Mouse (Mus musculus): ENCODE measurements at regions not wholly inside any gene's neighbourhood (a gene's known extent, or its start where the extent isn't known, plus 50 kb on each side); places are given as distances from the start of the nearest gene placed in this dataset.

DNA sequence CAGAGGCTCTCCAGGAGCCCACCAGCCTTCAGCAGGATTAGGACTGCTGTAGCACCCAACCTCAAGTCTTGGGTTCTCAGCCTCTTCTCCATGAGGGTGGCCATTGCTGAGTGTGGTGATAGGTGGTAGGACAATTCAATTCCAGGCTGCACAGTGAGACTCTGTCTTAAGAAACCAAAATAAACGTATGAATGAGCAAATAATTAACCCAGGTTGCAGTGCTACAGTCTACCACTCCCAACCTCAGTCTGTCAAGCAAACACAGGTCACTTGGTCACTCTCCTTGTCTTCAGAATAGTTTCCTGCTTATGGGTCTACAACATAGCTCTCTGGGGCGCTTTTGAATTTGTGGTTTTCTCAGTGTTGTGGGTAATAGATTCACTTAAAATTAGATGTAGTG is 499.8 kb downstream of the Cdh26 start:
- DNase-seq, result no peak

DNA sequence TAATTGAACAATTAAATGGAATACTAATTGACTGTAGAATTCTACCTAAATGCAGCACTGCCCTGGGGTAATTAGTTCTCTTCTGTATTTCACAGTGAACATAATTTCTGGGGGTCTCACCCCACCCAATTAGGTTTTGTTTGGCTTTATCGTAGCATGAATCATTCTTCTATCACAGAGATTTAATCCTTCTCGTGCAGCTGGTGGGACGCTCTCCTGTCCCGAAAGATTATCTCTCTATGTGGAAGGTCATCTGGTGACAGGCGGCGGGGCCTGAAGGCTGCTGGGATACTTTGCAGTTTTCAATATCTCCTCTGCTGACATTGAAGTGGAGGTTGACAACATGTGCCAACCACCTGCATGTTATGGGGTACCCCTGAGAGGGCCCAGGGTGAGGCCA is 493.8 kb upstream of the Cdh4 start:
- peak; percentile 4 for DNase-seq

DNA sequence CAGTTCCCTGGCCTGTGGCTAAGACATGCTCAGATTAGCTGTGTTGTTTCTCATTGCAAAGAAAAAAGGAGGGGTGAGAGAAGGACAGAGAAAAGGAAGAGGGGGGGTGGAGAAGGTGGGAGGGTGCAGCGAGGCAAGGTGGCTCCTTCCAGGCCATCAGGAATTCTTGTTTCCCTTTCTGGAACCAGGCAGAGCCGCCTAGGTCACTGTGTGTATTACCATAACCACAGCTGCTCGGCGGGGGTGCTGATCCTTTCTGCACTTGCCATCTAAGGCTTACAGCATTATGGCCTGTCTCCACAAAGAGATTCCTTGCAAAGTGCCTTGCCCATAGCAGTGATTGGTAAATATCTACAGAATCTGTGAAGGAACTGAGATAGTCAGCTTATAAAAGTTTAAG is 493.1 kb upstream of the Cdh4 start:
- no peak for DNase-seq

DNA sequence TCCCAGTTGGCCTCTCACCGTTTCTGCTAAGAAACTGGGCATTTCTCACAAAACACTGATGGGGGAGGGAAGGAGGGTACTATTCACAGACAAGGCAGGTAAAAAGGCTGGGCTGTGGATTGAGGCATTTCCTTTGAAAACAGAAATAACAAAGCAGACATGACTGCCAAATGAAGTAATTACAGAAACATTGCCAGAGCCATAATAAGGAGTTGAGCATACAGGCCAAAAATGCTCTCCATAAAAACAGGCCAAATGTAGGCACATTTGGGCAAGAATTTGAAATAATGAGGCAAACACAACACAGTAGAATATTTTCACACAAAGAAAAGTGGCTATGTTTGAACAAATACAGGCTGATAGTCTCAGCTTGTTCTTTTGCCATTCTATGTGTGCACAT is 491.9 kb upstream of the Cdh4 start:
- no peak for DNase-seq

DNA sequence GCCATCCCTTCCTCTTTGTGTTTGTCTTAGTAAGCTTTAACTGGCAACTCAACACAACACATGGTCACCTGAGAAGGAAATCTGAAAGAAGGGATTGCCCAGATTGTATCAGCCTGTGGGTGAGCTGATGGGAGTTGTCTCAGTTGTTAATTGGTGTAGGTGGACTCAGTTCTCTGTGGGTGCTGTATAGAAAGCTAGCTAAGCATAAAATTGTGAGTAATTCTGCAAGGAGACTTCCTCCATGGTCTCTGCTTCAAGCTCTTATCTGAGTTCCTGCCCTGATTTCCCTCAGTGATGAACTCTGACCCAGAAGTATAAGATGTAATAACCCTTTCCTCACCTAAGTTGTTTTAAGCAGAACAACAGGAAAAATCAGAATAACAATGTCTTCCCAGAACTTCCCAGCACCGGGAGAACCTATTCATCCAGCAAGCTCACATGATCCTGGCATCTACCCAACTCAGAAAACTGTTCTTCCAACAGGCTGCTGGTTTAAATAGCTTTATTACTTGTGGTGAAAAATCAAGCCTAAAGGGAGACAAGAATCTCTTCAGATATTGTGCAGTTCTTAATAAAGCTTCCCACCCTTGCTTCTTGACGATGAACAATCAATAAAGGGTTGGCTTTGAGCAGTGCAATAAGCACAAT is 487.7 kb upstream of the Cdh4 start:
- no peak for DNase-seq

DNA sequence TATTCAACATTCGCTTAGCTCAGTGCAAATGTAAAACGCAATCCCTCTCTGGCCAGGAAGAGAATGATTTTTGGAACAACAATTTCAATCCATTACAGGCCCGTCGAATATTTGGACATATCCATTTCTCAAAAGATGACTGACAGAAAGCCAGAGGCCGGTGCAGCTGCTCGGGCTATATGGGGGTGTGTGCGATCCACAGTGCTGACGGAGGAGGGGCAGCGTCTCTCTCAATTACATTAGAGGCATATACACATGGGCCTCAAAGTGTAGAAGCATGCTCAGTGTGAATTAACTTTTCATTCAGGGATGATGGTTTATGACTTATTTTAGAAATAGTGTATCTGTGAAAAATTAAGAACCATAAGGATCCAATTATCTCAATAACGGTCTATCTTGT is 483.4 kb upstream of the Cdh4 start:
- no peak for DNase-seq

DNA sequence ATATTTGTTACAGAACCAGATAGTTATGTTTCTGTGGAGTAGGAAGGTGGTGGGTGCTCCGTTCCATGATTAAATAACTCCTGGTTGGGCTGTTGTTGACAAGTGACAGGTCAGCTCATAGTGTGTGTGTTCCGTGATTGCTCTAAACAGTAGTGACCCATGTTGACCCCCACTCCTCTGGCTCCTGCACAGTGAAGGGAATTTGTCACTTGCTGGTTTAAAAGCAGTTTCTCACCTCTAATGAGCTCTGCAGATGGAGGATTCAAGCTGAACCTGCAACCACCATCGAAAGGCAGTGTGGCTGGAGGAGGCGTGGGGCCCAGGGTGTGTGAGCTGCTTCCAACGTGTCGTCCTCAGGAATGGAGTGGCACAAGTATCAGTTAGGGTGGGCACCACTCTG is 482.6 kb upstream of the Cdh4 start:
- no peak for DNase-seq

DNA sequence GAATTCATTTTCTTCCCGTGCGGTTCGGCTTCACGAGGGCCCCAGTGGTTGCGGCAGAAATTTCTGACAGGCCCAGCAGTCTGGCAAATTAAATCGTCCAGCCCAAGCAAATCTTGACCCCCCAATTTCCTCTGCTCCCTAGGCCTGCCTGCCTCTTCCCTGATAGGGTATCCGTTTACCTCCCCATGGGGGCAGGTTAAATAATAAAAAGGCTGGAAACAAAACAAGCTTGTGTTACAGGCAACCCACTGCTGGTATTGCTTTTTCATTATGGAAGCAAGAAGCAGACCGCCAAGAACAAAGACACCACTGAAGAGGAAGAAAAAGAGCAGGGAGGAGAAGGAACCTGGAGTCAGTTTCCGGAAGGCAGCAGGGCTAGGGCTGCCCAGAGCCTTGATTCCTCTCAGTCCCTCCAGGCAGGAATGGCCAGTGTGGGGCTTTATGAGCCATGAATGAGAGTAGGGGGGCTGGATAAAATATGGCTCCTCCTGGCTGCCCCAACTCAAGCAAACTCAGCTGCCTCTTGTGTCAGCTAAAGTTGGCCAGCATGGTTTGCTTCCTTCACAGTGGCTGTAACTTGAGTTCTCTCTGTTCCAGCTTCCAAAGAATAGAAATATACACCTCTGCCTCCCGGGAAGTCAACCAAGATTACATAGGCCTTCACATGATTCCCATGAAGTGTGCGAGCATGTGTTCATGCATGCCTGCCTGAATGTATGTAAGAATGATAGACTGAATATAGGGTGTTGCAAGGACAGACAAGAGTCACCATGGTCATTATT is 474.5 kb upstream of the Cdh4 start:
- no peak for DNase-seq

DNA sequence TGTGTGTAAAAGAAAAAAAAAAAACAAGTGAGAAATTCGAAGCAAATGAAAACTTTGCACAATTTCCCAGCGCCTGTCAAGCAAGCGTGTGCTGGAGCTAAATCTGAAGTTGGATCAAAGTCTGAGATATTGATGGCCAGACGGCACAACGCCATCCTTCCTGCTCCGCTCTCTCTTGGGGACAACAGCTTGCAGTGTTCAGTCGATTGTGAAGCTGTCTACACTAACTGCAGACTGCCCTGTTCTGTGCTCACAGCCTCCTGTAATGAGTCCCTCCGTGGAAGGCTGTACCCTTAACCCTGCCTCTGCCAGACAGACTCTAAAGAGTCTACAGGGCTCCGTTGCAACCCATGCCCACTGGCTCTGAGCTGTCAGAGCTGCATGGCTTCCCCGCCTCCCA is 472.5 kb upstream of the Cdh4 start:
- no peak for DNase-seq

DNA sequence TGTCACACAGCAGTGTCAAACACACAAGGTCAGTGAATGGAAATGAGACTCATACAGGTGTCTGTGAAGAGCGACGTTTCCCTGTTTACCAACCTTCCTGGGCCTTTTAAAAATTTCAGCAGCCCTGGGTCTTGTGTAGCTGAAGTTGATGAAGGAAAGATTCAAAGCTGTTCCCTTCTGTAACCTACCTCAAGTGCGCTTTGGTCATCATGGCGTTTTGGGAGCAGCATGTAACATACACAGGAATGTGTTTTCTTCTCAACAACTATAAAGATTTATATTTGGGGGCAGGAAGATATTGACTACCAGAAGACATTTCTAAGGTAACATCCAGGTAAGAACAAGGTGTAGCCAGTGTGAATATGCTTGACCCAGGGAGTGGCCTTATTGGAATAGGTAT is 466.9 kb upstream of the Cdh4 start:
- DNase-seq, result no peak

DNA sequence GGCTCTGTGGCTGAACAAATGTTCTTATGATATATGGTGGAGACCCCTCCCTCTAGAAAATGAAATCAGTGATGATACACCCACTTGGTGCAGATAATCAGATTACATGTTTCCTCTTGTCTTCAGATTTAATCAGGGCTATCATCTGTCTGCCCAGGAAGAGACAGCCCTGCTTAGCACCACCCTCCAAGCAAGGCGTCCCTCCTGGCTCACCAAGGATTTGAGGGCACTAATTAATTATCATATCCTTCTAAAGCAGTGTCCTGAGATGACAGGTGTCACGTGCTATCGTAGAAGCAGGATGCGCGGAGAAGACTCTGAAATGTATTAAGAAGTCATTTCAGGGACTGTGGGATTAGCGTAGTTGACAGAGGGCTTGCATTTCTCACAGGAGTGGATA is 466.2 kb upstream of the Cdh4 start:
- DNase-seq, result no peak

DNA sequence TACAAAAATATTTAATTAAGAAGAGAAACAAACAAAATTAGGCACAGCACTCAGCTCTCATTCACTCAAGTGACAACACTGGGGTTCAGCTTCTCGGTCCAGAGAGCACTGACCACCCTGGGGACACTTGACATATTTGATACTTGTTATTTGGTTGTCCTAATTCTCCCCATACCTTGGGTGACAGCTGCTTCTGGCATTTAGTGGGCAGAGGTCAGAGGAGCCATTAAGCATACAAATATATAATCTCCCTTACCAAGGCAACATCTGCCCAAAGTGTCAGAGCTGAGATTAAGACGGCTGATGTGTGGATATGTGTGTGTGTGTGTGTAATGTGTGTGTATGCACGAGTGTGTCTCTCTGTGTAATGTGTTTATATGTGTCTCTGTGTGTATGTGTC is 465.7 kb upstream of the Cdh4 start:
- DNase-seq, result no peak

DNA sequence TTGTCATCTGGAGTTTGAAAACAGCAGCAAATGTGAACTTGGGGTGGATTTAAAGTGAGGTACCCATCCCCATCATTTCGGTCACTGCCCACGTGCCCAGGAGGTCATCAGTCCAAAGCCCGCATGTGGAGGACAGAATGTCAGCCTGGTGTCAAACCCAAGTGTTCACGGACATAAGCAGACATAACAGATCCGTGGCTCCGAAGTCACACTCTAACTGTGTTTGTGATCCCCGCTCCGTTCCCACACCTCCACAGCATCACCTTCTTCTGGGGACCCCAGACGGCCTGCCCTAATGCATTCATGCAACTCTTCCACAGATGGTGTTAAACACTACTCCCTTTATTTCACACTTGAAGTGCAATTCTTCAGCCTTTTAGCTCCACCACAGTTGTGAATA is 462.8 kb upstream of the Cdh4 start:
- DNase-seq, result no peak

DNA sequence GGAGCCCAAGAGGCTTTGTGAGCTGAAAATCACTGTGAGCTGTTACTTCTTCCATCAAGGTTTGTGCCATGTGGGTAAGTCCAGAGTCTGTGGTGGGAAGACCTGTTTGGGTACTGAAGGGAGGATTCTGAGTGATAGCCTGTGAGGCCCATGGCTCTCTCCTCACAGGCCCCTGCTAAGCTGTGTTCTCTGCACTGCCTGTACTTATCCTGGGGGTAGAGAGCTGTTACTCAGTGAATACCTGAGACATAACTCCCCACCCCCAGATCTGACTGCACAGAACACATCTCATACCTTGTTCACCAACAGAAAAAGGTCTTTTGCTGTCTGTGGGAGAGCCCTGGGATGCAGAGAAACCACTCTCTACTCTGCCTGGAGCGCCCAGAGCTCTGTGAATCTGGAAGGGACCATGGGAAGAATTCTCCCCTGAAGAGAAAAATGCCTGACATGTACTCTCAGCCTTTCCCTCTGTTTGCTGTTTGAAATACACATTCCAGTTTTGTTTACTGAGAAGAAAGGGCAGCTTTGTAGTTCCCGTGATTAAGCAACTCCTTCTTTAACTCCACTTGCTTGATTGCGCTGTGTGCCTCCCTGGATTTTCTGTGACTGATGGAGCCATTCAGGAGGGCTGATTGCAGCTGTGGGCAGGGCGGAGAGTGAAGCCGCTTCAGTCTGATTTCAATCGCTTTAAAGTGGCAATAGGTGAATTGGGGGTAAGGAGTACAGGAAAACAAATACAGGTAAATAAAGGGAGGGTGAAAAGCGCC is 460.3 kb upstream of the Cdh4 start:
- no peak for DNase-seq

DNA sequence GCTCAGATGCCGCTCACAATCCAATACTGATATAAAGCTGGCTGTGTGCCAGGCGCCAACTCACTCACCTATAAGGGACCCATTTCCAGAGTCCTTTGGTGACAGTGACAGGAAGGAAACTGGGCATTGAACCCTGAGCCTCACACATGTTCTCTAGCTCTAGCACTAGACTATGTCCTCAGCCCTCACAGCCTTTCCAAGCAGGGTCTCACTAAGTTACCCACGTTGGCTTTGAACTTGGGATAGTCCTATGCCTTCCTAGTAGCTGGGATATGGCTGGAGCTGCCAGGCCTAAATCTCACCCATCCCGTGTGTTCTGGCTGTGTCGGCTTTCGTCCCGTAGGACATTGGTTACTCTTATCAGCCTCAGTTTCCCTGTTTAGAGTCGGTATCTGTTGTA is 458.4 kb upstream of the Cdh4 start:
- DNase-seq, result no peak

DNA sequence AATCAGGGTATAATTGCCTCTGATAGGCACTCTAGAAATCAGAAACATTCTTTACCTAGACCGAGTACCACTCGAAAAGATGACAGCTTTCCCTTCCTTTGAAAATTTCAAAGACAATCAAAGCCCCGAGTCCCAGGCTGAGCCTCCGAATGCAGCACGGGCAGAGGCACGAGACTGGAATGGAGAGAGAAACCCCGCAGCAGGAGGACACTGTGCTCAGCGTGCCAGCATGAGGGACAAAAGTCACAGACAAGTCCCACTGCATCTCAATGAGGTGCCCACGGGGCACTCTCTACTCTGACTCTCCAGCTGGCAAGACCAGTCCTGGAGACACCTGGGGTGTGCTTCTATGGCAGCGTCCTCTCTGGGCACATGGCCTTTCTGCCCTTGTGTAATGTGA is 454.3 kb upstream of the Cdh4 start:
- DNase-seq, result no peak

DNA sequence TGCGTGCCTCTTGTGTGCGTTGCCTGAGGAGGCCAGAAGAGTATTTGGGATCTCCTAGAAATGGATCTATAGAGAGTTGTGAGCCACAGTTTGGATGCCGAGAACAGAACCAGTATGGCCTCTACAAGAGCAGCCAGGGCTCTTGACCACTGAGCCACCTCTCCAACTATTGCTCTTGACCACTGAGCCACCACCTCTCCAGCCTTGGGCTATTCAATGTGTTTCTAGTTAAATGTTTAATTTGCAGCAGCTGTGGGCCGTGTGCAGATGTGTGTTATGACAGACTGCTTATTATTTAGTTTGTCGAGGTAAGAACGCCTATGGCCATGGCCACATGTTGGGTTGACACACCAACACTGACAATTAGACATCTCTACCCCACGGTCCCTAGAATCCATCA is 452.9 kb upstream of the Cdh4 start:
- DNase-seq, result no peak

DNA sequence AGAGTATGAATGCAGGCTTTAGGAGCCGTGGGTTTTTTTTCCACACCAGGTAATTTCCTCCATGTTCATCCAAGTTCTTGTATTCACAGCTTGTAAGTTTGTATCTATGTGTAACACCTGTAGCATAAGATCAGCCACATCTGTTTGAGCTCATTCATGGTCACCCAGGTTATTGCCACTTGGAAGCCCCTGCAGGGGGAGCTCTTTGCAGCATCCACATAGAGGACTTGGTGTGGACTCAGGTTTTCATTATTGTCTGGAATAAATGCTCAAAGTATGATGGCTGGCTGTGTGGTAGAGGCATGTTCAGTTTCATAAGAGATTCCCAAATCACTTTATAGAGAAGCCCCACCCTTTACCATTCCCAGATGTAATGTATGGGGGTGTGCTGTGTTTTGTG is 452.4 kb upstream of the Cdh4 start:
- peak; percentile 7 for DNase-seq

DNA sequence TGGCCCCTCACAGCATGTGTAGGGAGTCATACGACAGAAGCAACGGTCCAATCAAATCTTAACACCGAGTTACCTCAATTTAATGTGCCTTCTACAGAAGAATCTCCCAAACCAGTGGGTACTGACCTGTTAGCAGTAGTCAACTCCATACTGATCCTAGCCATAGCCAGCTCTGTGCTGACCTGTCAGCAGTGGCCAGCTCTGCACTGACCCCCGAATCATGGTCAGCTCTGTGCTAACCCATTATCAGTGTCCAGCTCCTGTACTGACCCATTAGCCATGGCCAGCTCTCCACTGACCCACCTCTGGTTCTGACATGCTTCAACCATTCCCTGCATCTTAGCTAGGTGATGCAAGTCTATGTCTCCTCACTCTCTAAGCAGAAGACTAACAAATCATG is 451.3 kb upstream of the Cdh4 start:
- DNase-seq, result no peak

DNA sequence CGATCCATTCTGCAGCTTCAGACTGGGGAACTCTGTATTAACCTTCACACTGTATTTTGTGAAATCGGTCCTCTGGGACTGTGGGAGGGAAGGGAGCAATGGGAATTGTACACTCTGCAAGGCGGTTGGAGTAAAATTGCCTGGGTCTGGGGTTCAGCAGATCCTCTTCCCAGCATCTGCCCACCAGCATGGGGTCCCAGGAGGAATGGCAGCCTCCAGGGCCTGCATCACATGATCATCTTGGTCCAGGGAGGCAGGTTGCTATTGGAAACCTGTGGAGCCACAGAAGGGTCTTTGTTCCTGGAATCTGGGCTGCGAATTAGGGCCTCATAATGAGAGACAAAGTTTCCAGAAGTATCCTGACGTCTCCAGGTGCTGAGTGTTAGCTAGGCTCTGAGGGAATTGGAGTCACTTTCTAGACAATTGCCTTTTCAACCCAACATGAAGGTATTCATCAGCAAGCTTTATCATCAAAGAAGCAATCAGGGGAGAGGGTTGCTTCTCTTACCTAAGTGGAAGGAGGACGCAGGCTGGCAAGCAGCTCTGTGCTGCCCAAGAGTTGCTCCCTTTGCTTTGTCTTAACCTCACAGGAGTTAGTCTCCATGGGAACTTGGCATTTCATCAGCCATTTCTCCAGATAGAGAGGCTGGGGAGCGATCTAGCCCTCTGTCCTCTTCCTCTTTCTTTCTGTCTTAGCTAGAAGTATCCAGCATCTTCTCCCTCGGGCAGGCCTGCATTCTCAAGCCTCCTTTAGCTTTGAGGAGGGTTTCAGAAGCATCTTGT is 449.7 kb upstream of the Cdh4 start:
- no peak for DNase-seq

DNA sequence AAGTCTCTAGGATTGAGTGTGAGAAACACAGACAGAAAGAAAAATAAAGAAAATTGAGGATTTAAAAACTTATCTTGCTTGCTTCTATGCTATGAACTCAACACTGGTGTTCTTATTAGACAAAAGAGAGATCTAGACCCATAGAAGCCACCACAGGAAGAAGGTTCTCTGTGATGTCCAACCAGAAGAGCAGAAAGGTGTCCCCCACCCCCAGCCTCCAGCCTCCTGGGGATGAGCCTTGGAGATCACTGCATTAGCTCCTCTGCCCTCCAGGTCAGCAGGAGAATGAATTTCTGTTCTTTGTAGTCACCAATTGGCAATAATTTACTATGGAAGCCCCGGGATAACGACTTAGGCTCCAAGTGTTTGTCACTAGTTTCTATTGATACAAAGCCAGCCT is 444.3 kb upstream of the Cdh4 start:
- no peak for DNase-seq

DNA sequence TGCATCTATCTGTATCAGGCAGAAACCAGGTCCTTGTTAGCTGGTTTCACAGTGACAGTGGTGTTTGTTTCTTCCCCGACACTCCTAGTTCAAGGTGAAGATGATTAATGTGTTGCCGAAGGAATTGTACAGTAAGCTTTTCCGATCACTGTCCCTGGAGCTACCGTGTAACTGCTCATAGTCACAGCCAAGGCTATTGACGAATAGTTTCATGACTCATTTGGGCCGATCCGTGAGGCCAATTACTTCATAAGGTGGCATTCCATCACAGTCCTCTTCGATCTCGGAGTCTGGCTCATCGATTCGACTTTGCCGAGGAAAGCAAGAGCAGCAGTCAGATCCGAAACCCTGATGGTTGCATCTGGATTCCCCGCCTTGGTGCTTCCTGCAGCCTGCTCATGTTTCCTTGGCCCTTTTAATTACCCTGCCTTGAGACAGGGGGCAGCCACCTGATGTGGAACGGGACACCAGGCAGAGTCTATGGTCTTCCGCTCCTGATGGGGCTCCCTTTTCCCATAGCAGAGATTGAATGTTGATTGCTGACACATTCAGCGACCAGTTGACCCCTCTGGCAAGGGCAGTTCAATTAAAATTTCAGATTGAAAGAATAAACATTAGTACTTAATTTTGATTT is 441.7 kb upstream of the Cdh4 start:
- DNase-seq, result peak; percentile 4
